Mouse (Mus musculus): ENCODE data around the gene Coa4.

- TF ChIP-seq CTCF (IDR thresholded peaks at IDR 0.05; ENCODE audit: low read depth, low read length) (no peak), EP300 (IDR thresholded peaks at IDR 0.05; ENCODE audit: insufficient read depth, low read depth, low read length) (no peak)
Measured at GRCm38 (mm10) chr7:100495042-100495441, 41.8 kb upstream of the Coa4 start.

All from ES-Bruce4 (cell line).